Mouse (Mus musculus) MEL (cell line): ENCODE data around the gene Ifi203.

ENCODE experiments used
- CTCF ChIP-seq, 3 experiments: IDR thresholded peaks in 2 of 3; conservative IDR thresholded peaks in 1 of 3; 2 replicates each; pipeline ENCODE4 v1.5.1; 2011 to 2012; ENCODE audit warnings: low read length in 3 of 3, low read depth in 2 of 3, mild to moderate bottlenecking in 2 of 3, improper control_type of control experiment in 1 of 3, inconsistent platforms in 1 of 3, mixed read lengths in 1 of 3, moderate library complexity in 1 of 3; ENCODE audit not compliant: control insufficient read depth in 1 of 3, insufficient read depth in 1 of 3, poor library complexity in 1 of 3, severe bottlenecking in 1 of 3
- GATA1 ChIP-seq: IDR thresholded peaks from 2 replicates; pipeline ENCODE4 v1.6.1; 2011; ENCODE audit warnings: low read depth, low read length, improper control_type of control experiment
- KAT2A ChIP-seq: conservative IDR thresholded peaks from 2 replicates; pipeline ENCODE4 v1.6.1; 2012; ENCODE audit warnings: low read depth, low read length, improper control_type of control experiment, inconsistent platforms
- MAX ChIP-seq: IDR thresholded peaks from 2 replicates; pipeline ENCODE4 v1.6.1; 2011; ENCODE audit warnings: low read length, improper control_type of control experiment
- MXI1 ChIP-seq: IDR thresholded peaks from 2 replicates; pipeline ENCODE4 v1.6.1; 2011; ENCODE audit warnings: mild to moderate bottlenecking, low read depth, low read length, improper control_type of control experiment
- MYC ChIP-seq: IDR thresholded peaks from 2 replicates; pipeline ENCODE4 v1.6.1; 2011; ENCODE audit warnings: low read depth, mild to moderate bottlenecking, low read length, improper control_type of control experiment, moderate library complexity
- NELFE ChIP-seq: IDR thresholded peaks from 2 replicates; pipeline ENCODE4 v1.6.1; 2011; ENCODE audit warnings: low read depth, low read length, improper control_type of control experiment
- POLR2A ChIP-seq, 2 experiments: IDR thresholded peaks; 2 replicates each; pipeline ENCODE4 v1.6.1; 2011 to 2012; ENCODE audit warnings: low read length in 2 of 2, mild to moderate bottlenecking in 2 of 2, control low read depth in 1 of 2, improper control_type of control experiment in 1 of 2, low read depth in 1 of 2, moderate library complexity in 1 of 2; ENCODE audit not compliant: control insufficient read depth in 1 of 2, insufficient read depth in 1 of 2, poor library complexity in 1 of 2
- POLR2AphosphoS5 ChIP-seq: IDR thresholded peaks from 2 replicates; pipeline ENCODE4 v1.6.1; 2012; ENCODE audit warnings: low read depth, borderline replicate concordance, mild to moderate bottlenecking, inconsistent platforms, low read length, moderate library complexity, mixed read lengths
- SIN3A ChIP-seq: IDR thresholded peaks from 2 replicates; pipeline ENCODE4 v1.6.1; 2012; ENCODE audit warnings: low read length, improper control_type of control experiment, inconsistent platforms
- TAL1 ChIP-seq: IDR thresholded peaks from 2 replicates; pipeline ENCODE4 v1.6.1; 2012; ENCODE audit warnings: mild to moderate bottlenecking, inconsistent platforms, low read length, moderate library complexity, mixed read lengths
- ZC3H11A ChIP-seq: IDR thresholded peaks from 2 replicates; pipeline ENCODE4 v1.6.1; 2012; ENCODE audit warnings: low read depth, mild to moderate bottlenecking, inconsistent platforms, low read length, improper control_type of control experiment

GRCm38 (mm10) chr1:173953563-173953962 is 11.1 kb upstream of the Ifi203 start:
- TF ChIP-seq TAL1, result no peak
- TF ChIP-seq CTCF (IDR thresholded peaks at IDR 0.05 in 2 of 3, conservative IDR thresholded peaks at IDR 0.05 in 1 of 3; ENCODE audit: control insufficient read depth in 1 of 3, insufficient read depth in 1 of 3, low read depth in 2 of 3, low read length in 3 of 3, poor library complexity in 1 of 3, severe bottlenecking in 1 of 3), result no peak
- no peak for TF ChIP-seq SIN3A
- TF ChIP-seq MAX, result no peak
- TF ChIP-seq POLR2A (IDR thresholded peaks at IDR 0.05; ENCODE audit: control insufficient read depth in 1 of 2, insufficient read depth in 1 of 2, low read depth in 1 of 2, low read length in 2 of 2, poor library complexity in 1 of 2), result no peak
- no peak for TF ChIP-seq MYC
- no peak for TF ChIP-seq POLR2AphosphoS5
- no peak for TF ChIP-seq KAT2A
- TF ChIP-seq MXI1, result no peak
- no peak for TF ChIP-seq NELFE
- no peak for TF ChIP-seq GATA1
- no peak for TF ChIP-seq ZC3H11A
